Mouse (Mus musculus): ENCODE measurements around the gene Adat3. TPM values are rescaled to one million over a fixed set of nuclear protein-coding genes. Genes with fewer than 3 reads are reported as not detected.
"Not testable (repeated sequence)": the region's sequence is repeated elsewhere in the genome, so short reads cannot be mapped to it uniquely, and the experiment has no call there.

The Adat3 gene
- total RNA-seq, 2 experiments from 2014 or later = 1.7 to 3.4 TPM

DNA sequence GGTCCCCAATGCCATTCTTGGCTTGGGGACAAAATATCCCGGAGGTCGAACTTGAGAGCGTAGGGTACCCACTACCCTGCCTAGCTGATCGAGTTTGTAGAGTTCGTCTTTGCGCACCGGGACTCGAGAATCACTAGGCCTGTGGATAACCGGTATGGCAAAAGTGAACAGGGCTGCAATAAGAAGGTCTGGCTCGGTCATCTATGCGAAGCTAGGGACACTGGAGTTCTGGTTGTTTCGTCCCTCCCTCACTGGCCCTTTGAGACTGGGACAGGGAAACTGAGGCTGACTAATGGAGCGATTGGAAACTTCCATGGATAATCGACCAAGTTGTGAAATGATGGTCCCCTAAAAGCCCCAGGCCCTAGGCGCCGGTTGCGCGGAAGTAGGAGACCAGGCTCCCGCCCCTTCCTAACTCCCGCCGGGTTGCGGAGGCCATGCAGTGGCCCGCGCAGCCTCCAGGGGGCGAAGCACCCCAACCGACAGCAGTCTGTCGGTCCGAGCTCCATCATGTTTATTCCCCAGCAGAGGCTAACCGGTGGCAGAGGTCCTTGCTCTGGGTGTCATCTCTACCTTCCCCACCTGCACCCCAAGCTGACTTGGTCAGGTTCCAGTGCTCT is 24.4 kb upstream of the Adat3 start:
- peak in 1 of 2 experiments; percentile 74 for DNase-seq (ENCODE audit: low spot score in 2 of 2)

DNA sequence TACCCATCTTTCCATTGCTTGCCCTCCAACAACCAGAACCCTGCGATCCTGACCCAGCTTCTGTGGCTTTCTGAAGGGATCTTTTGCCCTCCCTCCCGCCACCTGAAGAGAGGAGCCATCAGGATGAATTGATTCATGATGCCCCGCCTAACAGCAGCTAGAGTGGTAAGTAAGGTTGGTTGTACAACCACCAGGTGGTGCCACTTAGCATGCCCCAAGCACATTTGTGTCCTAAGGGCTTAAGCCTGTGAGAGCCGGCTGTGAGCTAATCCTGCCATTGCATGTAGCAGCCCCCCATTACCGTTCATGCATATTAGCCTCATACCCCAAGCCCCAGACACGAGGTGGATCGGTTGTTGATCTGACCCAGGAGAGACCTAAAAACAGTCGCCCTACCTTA is 23.8 kb upstream of the Adat3 start:
- peak in 1 of 2 experiments; percentile 65 for DNase-seq (ENCODE audit: low spot score in 2 of 2)

DNA sequence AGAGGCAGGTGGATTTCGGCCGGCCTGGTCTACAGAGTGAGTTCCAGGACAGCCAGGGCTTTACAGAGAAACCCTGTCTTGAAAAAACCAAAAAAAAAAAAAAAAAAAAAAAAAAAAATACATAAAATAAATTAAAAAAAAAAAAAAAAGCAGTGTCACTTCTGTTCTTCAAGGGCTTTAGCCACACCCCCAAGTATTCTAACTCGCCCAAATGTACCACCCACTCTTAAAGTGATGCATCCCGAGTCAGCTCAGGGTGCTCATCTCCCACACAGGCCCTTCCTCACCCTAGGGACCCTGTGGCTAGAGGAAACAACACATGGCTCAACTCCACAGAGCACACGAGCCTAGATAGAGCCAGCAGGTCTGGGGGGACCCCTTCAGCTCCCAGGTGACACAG is 19.6 kb upstream of the Adat3 start:
- no peak for DNase-seq (ENCODE audit: low spot score in 2 of 2)

DNA sequence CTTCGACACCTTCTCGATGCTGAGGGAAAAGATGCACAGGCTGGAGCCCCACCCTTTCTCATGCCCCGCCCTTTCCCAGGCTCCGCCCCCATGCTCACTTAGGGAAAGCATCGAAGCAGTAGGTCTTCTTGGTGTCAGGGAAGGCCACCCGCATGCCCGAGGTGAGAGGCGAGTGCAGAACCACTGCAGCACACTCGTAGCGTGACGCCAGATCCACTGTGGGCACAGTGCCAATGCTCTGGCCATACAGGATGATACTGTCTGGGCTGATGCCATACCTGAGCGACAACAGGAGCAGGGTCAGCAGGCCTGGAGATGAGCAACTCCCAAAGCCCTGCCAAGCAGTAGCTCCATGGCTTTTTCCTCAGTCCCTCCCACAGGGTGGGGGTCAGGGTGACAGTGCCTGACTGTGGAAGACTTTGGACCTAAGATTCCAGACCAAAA is 18.6 kb upstream of the Adat3 start:
- no peak for DNase-seq (ENCODE audit: low spot score in 2 of 2)

DNA sequence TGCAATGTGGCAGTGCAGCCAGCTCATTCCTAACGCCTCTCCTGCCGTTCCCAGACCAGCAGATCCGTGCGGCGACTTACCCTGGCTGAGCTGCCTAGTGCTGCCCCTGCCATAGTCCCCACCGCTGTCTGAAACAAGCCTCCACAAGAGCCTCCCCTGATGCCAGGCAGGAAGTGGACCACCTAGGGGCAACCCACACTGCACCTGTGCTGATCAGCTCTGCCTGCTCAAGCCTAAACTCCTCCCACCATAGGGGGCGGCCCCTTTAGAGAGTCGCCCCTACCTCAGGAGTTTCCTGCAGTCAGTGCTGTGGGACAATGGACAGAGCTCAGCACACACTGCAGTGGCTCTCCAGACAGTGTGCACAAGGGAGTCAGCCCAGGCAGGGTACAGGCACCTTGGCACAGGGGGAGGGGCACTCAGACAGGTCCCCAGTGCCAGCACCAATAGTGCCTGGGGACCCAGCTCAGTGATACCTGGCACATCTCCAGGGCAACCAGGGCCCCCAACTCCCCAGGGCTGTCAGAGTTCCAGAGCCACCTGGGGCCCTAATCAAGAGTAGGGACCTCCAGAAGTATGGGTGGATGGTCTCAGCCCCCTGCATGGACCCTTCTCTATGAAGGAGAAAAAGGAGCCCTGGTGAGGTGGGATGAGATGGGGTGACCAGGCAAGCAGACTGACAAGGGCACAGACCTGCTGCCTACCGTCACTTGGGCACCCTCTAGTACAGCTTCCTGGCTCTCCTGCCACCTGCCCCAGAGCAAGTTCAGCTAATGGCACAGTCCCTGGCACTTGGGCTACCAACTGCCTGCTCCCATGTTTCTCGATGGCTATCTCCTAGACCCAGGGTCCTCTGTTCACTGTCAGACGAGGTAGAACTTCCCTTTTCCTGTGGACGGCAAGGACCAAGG is 17.8 kb upstream of the Adat3 start:
- DNase-seq (ENCODE audit: low spot score in 2 of 2) = no peak

DNA sequence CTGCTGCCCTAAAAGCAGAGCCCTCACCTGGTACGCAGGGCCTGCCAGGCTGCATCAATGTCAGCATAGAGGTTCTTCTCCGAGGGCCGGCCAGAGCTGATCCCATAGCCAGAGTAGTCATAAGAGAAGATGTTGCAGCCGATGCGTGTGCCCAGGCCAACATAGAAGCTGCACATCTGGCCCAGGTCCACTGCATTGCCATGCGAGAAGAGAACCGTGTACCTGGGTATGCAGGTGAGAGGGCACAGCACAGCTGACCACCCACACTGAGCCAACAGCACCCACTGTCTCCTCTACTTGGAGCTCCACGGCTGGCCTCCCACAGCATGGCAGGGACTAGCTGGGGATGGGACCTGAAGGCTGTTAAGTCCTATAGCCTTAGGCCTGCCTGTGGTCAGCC is 17.1 kb upstream of the Adat3 start:
- DNase-seq (ENCODE audit: low spot score in 2 of 2) = no peak

DNA sequence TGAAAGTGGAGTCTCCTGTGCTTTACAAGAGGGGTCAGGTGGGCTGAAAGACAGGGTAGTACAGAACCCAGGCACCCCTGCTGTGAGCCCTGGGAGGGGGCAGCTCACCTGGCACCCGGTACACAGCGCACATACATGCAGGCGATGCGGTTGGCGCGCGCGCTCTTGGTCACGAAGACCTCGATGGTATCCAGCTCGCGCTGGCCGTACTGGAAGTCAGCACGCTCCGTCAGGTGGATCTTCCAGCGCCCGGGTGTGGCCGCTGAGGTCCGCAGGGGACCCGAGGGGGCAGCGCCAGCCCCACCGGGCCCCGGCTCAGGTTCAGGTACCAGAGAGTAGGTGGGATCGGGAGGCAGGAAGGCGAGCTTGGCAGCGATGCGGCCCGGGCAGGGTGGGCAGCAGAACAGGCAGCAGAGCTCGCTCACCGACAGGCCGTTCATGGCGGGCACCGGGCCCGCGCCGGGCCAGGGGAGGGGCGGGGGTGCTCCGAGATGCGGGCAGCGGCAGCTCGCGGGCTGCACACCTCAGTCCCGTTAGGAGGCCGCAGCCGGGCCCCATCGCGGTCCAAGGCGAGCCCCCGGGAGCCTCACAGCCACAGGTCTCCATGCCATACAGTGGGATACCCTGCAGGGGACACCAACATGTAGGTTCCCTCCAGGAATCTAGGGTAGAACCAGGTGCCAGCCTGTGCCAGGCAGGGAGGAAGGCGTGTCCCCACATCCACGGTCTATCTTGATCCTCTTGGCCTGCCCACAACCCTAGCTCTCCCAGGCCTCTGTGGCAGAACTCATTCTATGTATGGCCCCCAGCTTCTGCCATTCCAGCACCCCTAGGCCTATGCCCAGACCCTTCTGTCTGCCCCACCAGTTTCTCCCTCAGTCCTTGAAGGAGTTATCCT is 16.0 kb upstream of the Adat3 start:
- no peak for DNase-seq (ENCODE audit: low spot score in 2 of 2)

DNA sequence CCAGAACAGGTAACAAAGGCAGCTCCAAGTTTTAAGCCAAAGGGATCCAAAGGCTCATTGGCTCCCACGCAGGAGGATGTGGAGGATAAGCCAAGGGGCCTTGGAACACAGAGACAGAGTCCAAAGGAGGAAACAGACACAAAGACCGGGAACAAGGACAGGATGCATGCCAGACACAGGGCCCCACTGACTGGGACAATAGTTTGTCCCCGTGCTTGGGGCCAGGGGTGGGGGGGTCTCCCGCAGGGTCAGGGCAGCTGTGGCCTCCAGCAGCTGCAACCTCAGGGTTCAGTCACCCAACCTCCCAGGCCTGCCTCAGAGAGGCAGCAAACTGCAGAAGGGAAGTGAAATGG is 15.4 kb upstream of the Adat3 start:
- DNase-seq (ENCODE audit: low spot score in 2 of 2) = no peak

DNA sequence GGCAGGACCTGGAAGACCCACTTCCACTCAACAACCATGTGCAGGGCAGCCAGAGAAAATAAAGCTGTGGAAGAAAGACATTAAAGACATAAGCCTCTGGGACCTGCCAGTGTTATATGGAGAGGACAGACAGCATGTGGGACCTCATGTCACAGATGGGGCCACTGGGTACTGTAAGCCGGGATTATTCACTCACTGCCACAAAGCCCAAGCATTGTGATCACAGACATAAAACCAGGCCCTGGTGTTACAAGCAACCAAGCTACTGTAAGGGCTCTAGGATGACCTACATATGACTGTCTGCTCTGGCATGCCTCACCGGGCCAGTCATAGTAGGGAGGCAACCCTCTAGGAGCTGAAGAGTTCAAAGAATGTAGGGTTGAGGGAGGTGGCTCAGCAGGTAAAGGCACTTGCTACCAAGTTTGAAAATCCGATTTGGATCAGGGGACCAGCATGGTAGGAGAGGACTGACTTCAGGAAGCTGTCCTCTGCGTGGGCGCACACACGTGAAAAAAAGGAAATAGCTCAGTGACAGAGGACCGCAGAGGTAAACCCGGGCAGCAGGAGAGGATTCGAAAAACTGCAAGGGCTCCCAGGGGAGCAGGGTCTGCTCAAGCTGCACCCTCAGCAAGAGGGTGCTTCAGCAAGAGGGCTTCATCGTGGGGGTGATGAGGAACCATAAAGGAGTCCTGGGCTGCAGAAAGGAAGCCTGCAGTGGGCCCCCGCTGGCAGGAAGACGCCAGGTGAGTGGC is 13.4 kb upstream of the Adat3 start:
- DNase-seq (ENCODE audit: low spot score in 2 of 2) = no peak

DNA sequence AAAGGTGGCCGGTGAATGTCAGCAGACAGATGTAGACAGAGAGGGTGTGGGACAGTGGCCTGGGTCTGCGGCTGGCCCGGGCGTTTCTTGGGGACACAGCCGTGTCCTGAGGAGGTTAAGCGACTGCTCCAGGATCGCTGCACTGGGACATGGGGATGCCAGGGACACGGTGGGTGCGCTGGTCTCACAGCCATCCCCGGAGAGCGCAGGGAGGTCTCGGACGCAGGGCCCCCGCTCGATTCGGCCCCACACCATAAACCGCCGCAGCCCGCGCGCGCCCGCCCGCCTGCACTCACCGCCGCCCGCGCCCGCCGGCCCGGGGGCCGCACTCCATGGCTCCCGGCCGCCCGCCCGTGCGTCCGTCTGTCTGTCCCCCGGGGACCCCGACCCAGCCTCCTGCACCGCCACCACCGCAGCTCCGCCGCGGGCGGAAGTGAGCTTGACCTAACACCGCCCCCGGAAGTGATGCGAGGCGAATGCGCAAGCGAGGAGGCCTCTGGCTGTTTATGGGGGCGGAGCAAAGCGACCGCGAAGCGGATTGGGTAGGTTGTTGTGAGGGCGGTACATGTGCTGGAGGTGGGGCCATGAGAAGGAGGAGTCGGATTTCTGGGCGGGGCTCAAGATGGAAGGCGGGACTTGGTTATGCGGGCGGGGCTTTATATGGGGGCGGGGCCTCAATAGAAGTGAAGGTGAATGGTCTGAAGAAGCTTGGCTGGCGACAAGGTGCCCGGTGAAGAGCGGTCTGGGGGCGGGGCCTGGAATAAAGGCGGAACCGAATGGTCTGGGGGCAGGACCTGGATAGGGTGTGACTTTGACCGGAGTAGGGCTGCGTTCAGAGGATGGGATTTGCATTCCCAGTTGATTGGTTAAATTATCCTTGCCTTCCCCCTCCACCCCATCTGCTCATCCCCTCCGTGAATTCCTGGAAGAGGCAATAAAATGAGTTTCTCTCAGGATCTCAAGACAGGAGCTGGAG is 12.5 kb upstream of the Adat3 start, which contains the start of gene Abhd17a:
Gene Abhd17a, minus strand, starts transcription at position 463 of the 976 bp plus-strand sequence.
- DNase-seq (ENCODE audit: low spot score in 2 of 2) = peak; percentile 93 to 94

DNA sequence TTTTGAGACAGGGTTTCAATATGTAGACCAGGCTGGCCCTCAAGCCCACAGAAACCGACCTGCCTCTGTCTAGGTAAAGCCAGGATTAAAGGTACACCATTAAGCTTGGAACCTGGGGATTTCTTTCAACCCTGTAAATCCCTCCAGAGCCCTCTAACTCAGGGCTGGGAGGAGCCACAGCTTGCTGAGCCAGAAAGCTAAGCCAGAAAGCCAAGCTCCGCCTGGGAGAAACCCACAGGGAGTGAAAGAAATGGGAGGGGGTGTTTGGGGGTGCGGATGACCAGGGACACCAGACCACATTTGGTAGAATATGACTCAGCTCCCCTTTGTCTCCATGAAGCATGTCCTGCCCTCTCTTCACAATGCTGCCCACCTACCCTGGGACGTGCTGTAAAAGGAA is 6.4 kb upstream of the Adat3 start:
- no peak for DNase-seq (ENCODE audit: low spot score in 2 of 2)

DNA sequence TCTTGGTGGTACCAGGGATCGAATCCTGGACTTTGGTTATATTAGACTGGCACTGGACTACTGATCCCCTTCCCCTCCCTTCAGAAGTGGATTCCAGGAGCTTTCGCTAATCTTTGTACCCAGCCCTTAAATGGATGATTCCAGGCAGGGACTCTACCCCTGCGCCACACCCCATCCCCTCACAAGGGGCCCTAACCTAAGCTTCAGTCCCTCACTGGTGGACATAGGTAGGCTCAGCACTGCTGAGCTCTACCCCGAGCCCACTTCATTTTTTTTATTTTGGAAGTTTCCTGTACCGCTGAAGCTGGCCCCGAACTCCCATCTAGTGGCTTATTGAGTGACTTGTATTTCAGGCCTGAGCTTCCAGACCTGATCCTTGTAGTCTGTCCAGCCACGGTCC is 684 bp downstream of the Adat3 start:
- DNase-seq (ENCODE audit: low spot score in 2 of 2) = no peak

DNA sequence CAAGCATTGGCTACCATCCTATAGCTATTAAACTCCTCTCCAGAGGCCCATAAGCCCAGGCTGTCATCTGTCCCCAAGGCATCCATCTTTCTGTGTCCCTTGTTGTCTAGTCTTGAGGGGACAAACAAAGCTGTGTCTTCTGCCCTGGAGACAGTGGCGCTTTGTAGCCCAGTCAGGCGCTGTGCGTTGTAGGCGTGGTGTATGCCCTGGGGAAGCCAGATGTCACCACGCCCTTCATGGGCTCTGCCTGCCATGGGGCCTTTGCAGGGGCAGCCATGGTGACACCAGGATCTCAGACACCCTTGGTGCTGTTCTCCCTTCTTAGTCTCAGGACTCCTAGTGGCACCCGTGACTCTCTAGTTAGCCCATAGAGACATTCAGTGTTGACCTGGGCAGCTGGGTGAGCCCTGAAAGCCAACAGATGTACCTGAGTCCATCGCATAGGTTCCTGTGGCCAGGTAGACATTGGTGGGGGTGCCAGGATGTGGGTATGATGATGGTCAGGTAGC is 1.4 kb downstream of the Adat3 start:
- DNase-seq (ENCODE audit: low spot score in 2 of 2) = peak in 1 of 2 experiments; percentile 49

DNA sequence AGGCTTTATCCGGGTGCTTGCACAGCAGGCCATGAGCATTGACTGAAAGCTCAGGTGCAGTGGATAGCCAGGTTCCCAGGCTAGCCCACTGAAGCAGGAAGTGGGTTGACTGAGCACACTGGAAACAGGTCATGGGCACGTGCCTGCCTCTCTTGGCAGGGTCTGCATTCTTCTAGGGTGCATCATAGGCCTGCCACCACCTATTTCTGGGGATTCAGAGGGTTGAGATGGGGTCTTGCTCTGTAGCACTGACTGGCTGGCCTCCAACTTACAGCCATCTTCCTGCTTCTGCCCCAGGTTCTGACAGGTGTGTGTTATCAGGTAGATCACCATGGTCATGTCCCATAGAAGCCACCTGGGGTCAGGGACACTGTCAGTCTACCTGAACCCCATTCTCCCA is 2.3 kb downstream of the Adat3 start:
- DNase-seq (ENCODE audit: low spot score in 2 of 2) = no peak

DNA sequence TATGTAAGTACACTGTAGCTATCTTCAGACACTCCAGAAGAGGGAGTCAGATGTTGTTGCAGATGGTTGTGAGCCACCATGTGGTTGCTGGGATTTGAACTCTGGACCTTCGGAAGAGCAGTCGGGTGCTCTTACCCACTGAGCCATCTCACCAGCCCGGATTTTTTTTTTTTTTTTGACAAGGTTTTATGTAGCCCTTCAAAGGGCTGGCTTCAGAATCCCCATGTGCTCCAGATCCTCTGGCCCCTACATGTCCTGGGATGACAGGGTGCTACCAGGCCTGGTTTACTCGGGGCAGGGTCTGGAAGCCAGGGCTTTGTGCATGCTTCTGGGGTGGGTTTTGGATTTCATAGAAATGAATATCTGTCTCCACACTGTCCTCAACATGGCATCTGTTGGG is 3.0 kb downstream of the Adat3 start, which contains the start of gene Gm49322:
Gene Gm49322, plus strand, starts transcription at position 301 of the 400 bp plus-strand sequence.
- DNase-seq (ENCODE audit: low spot score in 2 of 2) = not testable (repeated sequence)

DNA sequence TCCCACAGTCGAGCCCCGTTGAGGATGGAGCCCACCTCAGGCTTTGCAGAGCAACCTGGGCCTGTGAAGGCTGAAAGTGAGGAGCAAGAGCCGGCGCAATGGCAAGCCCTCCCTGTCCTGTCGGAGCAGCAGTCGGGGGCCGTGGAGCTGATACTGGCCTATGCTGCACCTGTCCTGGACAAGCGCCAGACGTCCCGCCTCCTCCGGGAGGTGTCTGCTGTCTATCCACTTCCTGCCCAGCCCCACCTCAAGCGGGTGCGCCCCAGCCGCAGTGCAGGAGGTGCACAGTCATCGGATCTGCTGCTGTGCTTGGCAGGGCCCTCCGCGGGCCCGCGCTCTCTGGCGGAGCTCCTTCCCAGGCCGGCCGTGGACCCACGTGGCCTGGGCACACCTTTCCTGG is 3.6 kb downstream of the Adat3 start:
- no peak for DNase-seq (ENCODE audit: low spot score in 2 of 2)

DNA sequence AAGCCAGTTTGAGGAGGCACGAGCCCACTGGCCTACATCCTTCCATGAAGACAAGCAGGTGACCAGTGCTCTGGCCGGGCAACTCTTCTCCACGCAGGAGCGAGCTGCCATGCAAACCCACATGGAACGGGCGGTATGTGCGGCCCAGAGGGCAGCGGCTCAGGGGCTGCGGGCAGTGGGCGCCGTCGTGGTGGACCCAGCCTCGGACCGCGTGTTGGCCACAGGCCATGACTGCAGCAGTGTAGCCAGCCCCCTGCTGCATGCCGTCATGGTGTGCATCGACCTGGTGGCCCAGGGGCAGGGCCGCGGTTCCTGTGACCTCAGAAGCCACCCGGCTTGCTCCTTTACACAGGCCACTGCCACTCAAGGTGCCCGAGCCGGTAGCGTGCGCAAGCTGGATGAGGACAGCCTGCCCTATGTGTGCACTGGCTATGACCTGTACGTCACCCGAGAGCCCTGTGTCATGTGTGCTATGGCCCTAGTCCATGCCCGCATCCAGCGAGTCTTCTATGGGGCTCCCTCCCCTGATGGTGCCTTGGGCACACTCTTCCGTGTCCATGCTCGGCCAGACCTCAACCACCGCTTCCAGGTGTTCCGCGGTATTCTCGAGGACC is 4.2 kb downstream of the Adat3 start:
- DNase-seq (ENCODE audit: low spot score in 2 of 2) = no peak

DNA sequence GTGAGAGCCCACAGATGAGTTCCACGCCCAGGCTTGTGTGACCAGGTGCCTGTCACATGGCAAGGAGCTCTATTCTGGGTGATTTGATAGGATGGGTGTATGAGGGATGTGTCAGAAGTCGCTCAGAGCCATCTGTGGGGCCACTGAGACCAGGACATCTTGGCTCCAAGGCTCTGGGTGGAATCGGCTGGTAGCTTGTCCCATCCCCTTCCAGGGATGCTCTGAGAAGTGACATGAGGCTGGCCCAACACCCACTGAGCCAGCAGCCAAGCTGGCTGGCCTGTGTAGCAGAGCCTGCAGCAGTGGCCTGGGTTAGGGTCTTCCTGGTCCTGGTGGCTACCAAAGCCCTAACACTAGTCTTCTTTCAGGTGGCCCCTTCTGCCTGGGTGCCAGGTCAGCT is 5.8 kb downstream of the Adat3 start:
- no peak for DNase-seq (ENCODE audit: low spot score in 2 of 2)

Data from layer of hippocampus, adult 18-20 months (tissue).